Mouse (Mus musculus): ENCODE results near the gene Sag. TPM values are rescaled to one million over a fixed set of nuclear protein-coding genes. Genes with fewer than 3 reads are reported as not detected.
A peak's percentile ranks its signal among the peaks of the same experiment; 100 is the strongest.

The Sag gene
- total and polyA plus RNA-seq, 2 experiments from 2014 or later = 0.11 to 0.31 TPM

- H3K27ac ChIP-seq (ENCODE audit: low read depth) = no peak overlapping the region
- ATAC-seq (ENCODE audit: insufficient read depth, low read depth) (no peak), DNase-seq (ENCODE audit: low spot score) (no peak)
- H3K4me2 ChIP-seq (ENCODE audit: low read depth, low read length) = no peak overlapping the region
- no peak overlapping the region for H3K4me3 ChIP-seq (ENCODE audit: low read depth, low read length)
- 78% methylated on average over 2 of the region's 2 CpGs for WGBS
- H3K4me1 ChIP-seq (ENCODE audit: control insufficient read depth, insufficient read depth) = no peaks in the 10 kb centered on the region
- no peaks in the 10 kb centered on the region for H3K27me3 ChIP-seq (ENCODE audit: control insufficient read depth, insufficient read depth, low read length)
- no peaks in the 10 kb centered on the region for H3K9me3 ChIP-seq (replicated peaks; ENCODE audit: control insufficient read depth, low read length)
- TF ChIP-seq CTCF (IDR thresholded peaks at IDR 0.05; ENCODE audit: low read depth) (no peak), EP300 (IDR thresholded peaks at IDR 0.05; ENCODE audit: low read depth) (no peak)
- H3K9ac ChIP-seq (replicated peaks; ENCODE audit: low read depth, low read length) = no peak overlapping the region
- peaks cover 8% of the 10 kb centered on the region; the same call in 1 of the 2 replicates for H3K36me3 ChIP-seq (replicated peaks; ENCODE audit: control insufficient read depth, insufficient read depth, low read length)
Observed at GRCm38 (mm10) chr1:87798306-87798705, 5.2 kb upstream of the Sag start.

GRCm38 (mm10) chr1:87807751-87808150 is 4.3 kb downstream of the Sag start:
- Histone ChIP-seq H3K27ac (ENCODE audit: low read depth) (no peak overlapping the region), H3K4me1 (ENCODE audit: control insufficient read depth, insufficient read depth) (no peaks in the 10 kb centered on the region), H3K27me3 (ENCODE audit: control insufficient read depth, insufficient read depth, low read length) (no peaks in the 10 kb centered on the region), H3K4me3 (ENCODE audit: low read depth, low read length) (no peak overlapping the region), H3K9me3 (replicated peaks; ENCODE audit: control insufficient read depth, low read length) (no peaks in the 10 kb centered on the region), H3K4me2 (ENCODE audit: low read depth, low read length) (no peak overlapping the region), H3K9ac (replicated peaks; ENCODE audit: low read depth, low read length) (no peak overlapping the region), H3K36me3 (replicated peaks; ENCODE audit: control insufficient read depth, insufficient read depth, low read length) (no peaks in the 10 kb centered on the region)
- no peak for TF ChIP-seq CTCF (IDR thresholded peaks at IDR 0.05; ENCODE audit: low read depth)
- no peak for TF ChIP-seq EP300 (IDR thresholded peaks at IDR 0.05; ENCODE audit: low read depth)
- no peak for ATAC-seq (ENCODE audit: insufficient read depth, low read depth)
- WGBS = 91% methylated on average over 1 of the region's 1 CpGs
- DNase-seq (ENCODE audit: low spot score) = no peak

GRCm38 (mm10) chr1:87811391-87811790 is 7.9 kb downstream of the Sag start:
- TF ChIP-seq CTCF (IDR thresholded peaks at IDR 0.05; ENCODE audit: low read depth) = no peak
- no peak for TF ChIP-seq EP300 (IDR thresholded peaks at IDR 0.05; ENCODE audit: low read depth)
- H3K27ac ChIP-seq (ENCODE audit: low read depth) = no peak overlapping the region
- 78% methylated on average over 7 of the region's 7 CpGs for WGBS
- no peaks in the 10 kb centered on the region for H3K27me3 ChIP-seq (ENCODE audit: control insufficient read depth, insufficient read depth, low read length)
- DNase-seq (ENCODE audit: low spot score) = no peak
- H3K4me2 ChIP-seq (ENCODE audit: low read depth, low read length) = no peak overlapping the region
- no peaks in the 10 kb centered on the region for H3K36me3 ChIP-seq (replicated peaks; ENCODE audit: control insufficient read depth, insufficient read depth, low read length)
- H3K4me3 ChIP-seq (ENCODE audit: low read depth, low read length) = no peak overlapping the region
- no peaks in the 10 kb centered on the region for H3K9me3 ChIP-seq (replicated peaks; ENCODE audit: control insufficient read depth, low read length)
- ATAC-seq (ENCODE audit: insufficient read depth, low read depth) = no peak
- H3K4me1 ChIP-seq (ENCODE audit: control insufficient read depth, insufficient read depth) = no peaks in the 10 kb centered on the region
- H3K9ac ChIP-seq (replicated peaks; ENCODE audit: low read depth, low read length) = no peak overlapping the region

DNA sequence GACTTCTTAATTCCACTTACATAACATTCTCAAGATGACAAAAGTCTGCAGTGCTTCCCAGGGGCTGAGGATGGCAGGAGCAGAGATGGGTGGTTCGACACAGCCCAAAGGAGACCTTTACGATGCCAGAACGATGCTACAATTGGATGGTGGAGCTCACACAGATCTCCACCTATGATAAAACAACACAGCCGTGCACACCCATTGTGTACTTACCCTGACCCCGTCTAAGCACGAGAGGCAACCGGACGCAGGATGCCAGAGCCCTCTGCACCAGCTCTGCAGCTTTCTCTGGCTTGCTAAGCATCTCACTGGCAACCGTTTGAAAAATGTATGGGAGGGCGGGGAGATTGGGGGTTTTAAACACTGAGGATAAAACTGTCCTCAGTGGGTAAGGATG is 8.6 kb downstream of the Sag start:
- Histone ChIP-seq H3K27me3 (ENCODE audit: control insufficient read depth, insufficient read depth, low read length) (no peaks in the 10 kb centered on the region), H3K27ac (ENCODE audit: low read depth) (no peak overlapping the region), H3K4me3 (ENCODE audit: low read depth, low read length) (no peak overlapping the region), H3K4me2 (ENCODE audit: low read depth, low read length) (no peak overlapping the region), H3K4me1 (ENCODE audit: control insufficient read depth, insufficient read depth) (no peaks in the 10 kb centered on the region), H3K36me3 (replicated peaks; ENCODE audit: control insufficient read depth, insufficient read depth, low read length) (no peaks in the 10 kb centered on the region), H3K9ac (replicated peaks; ENCODE audit: low read depth, low read length) (no peak overlapping the region), H3K9me3 (replicated peaks; ENCODE audit: control insufficient read depth, low read length) (no peaks in the 10 kb centered on the region)
- TF ChIP-seq EP300 (IDR thresholded peaks at IDR 0.05; ENCODE audit: low read depth) (no peak), CTCF (IDR thresholded peaks at IDR 0.05; ENCODE audit: low read depth) (no peak)
- DNase-seq (ENCODE audit: low spot score) (no peak), ATAC-seq (ENCODE audit: insufficient read depth, low read depth) (no peak)
- 82% methylated on average over 10 of the region's 10 CpGs for WGBS

DNA sequence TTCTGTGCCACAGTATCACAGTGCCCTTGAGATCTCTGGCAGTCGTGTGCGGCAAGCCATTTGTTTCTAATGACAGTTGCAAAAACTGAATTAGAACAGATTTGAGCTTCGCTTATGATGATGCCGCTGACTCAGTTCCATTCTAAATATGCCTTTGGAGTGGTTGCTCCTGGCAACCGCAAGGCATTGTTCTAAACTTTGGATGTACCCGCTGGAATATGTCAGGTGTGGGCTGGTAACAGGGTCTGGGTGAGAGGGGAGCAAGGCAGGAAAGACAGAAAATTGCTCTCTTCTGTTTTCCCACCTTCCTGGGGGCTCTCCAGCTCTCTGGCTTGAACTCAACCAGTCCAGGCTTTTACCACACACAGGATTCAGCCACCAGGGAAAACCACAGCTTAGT is 9.7 kb downstream of the Sag start:
- H3K36me3 ChIP-seq (replicated peaks; ENCODE audit: control insufficient read depth, insufficient read depth, low read length) = no peaks in the 10 kb centered on the region
- ATAC-seq (ENCODE audit: insufficient read depth, low read depth) = no peak
- no peak overlapping the region for H3K4me3 ChIP-seq (ENCODE audit: low read depth, low read length)
- WGBS = 68% methylated on average over 6 of the region's 6 CpGs
- no peak for TF ChIP-seq CTCF (IDR thresholded peaks at IDR 0.05; ENCODE audit: low read depth)
- no peak for TF ChIP-seq EP300 (IDR thresholded peaks at IDR 0.05; ENCODE audit: low read depth)
- no peaks in the 10 kb centered on the region for H3K9me3 ChIP-seq (replicated peaks; ENCODE audit: control insufficient read depth, low read length)
- no peak overlapping the region for H3K27ac ChIP-seq (ENCODE audit: low read depth)
- no peak overlapping the region for H3K9ac ChIP-seq (replicated peaks; ENCODE audit: low read depth, low read length)
- H3K4me1 ChIP-seq (ENCODE audit: control insufficient read depth, insufficient read depth) = no peaks in the 10 kb centered on the region
- H3K4me2 ChIP-seq (ENCODE audit: low read depth, low read length) = no peak overlapping the region
- no peak for DNase-seq (ENCODE audit: low spot score)
- H3K27me3 ChIP-seq (ENCODE audit: control insufficient read depth, insufficient read depth, low read length) = no peaks in the 10 kb centered on the region

- no peak overlapping the region for H3K27ac ChIP-seq (ENCODE audit: low read depth)
- no peak overlapping the region for H3K9ac ChIP-seq (replicated peaks; ENCODE audit: low read depth, low read length)
- H3K36me3 ChIP-seq (replicated peaks; ENCODE audit: control insufficient read depth, insufficient read depth, low read length) = no peaks in the 10 kb centered on the region
- no peak for TF ChIP-seq EP300 (IDR thresholded peaks at IDR 0.05; ENCODE audit: low read depth)
- no peak for TF ChIP-seq CTCF (IDR thresholded peaks at IDR 0.05; ENCODE audit: low read depth)
- H3K9me3 ChIP-seq (replicated peaks; ENCODE audit: control insufficient read depth, low read length) = no peaks in the 10 kb centered on the region
- ATAC-seq (ENCODE audit: insufficient read depth, low read depth) (no peak), DNase-seq (ENCODE audit: low spot score) (peak; percentile 5)
- H3K4me1 ChIP-seq (ENCODE audit: control insufficient read depth, insufficient read depth) = no peaks in the 10 kb centered on the region
- WGBS = 61% methylated on average over 7 of the region's 7 CpGs
- H3K4me2 ChIP-seq (ENCODE audit: low read depth, low read length) = no peak overlapping the region
- no peaks in the 10 kb centered on the region for H3K27me3 ChIP-seq (ENCODE audit: control insufficient read depth, insufficient read depth, low read length)
- H3K4me3 ChIP-seq (ENCODE audit: low read depth, low read length) = no peak overlapping the region
Observed at GRCm38 (mm10) chr1:87813681-87814080, 10.2 kb downstream of the Sag start.
